Mouse (Mus musculus) ES-E14 (cell line): ENCODE data around the gene Mast4.

Experiments
- MAFK ChIP-seq: IDR thresholded peaks from 2 replicates; pipeline ENCODE4 v1.6.1; 2014; ENCODE audit warnings: mild to moderate bottlenecking, low read depth, low read length, inconsistent platforms; ENCODE audit not compliant: insufficient read depth
- ZNF384 ChIP-seq: IDR thresholded peaks from 2 replicates; pipeline ENCODE4 v1.6.1; 2012; ENCODE audit warnings: low read depth, low read length, inconsistent platforms

- TF ChIP-seq MAFK, result no peak
- no peak for TF ChIP-seq ZNF384
Measured at GRCm38 (mm10) chr13:103238034-103238705, 96.1 kb downstream of the Mast4 start.
